Mouse (Mus musculus) hindbrain, embryonic 12.5 days (tissue): Measurements from ENCODE around the gene Pou3f3. TPM values are rescaled to one million over a fixed set of nuclear protein-coding genes. Genes with fewer than 3 reads are reported as not detected.

Source experiments
- ATAC-seq: fragments of 200-750 bp; cut with Nextera tagmentation; 2 replicates; pipeline ENCODE4 v1.8.0; 2017; ENCODE audit warnings: moderate TSS enrichment; ENCODE audit not compliant: low FRiP score
- H3K27ac ChIP-seq: fragments of 300-500 bp; sonication (generic); 2 replicates; pipeline ENCODE4 v1.5.1; 2016; ENCODE audit warnings: mild to moderate bottlenecking
- H3K27me3 ChIP-seq: fragments of 300-500 bp; sonication (generic); 2 replicates; pipeline ENCODE4 v1.6.1; 2016; ENCODE audit warnings: mild to moderate bottlenecking
- H3K36me3 ChIP-seq: fragments of 300-500 bp; sonication (generic); 2 replicates; pipeline ENCODE4 v1.6.1; 2016; ENCODE audit warnings: mild to moderate bottlenecking
- H3K4me1 ChIP-seq: fragments of 300-500 bp; sonication (generic); 2 replicates; pipeline ENCODE4 v1.6.1; 2016
- H3K4me2 ChIP-seq: fragments of 300-500 bp; sonication (generic); replicated peaks from 2 replicates; pipeline ENCODE4 v1.6.1; 2016; ENCODE audit warnings: mild to moderate bottlenecking
- H3K4me3 ChIP-seq: fragments of 300-500 bp; sonication (generic); 2 replicates; pipeline ENCODE4 v1.5.1; 2016; ENCODE audit warnings: mild to moderate bottlenecking
- H3K9ac ChIP-seq: fragments of 300-500 bp; sonication (generic); 2 replicates; pipeline ENCODE4 v1.6.1; 2016; ENCODE audit warnings: mild to moderate bottlenecking, moderate library complexity
- H3K9me3 ChIP-seq: fragments of 300-500 bp; sonication (generic); replicated peaks from 2 replicates; pipeline ENCODE4 v1.6.1; 2016; ENCODE audit warnings: mild to moderate bottlenecking
- WGBS: fragments of 180-500 bp; shearing (Covaris S2); methylation state at CpG from one replicate; pipeline ENCODE4 v1.1.7; 2016; 5-methylcytosine and 5-hydroxymethylcytosine counted together
- polyA plus RNA-seq: library from polyadenylated mRNA; unstranded; fragments of >200 nt; fragmentation: Nextera tagmentation; extraction: Ambion mirVana; gene quantifications from 2 replicates; pipeline ENCODE4 v1.2.1, GENCODE M21; 2016

Gene Pou3f3
- polyA plus RNA-seq, 1 experiment from 2014 or later, result 29.2 TPM

- Histone ChIP-seq H3K4me3 (peak overlapping the region; percentile 59), H3K9me3 (no peaks in the 10 kb centered on the region), H3K4me2 (peak overlapping the region; percentile 62), H3K4me1 (peaks cover 50% of the 10 kb centered on the region), H3K36me3 (no peaks in the 10 kb centered on the region), H3K9ac (peak overlapping the region; percentile 71), H3K27ac (peak overlapping the region; percentile 90), H3K27me3 (peaks cover 15% of the 10 kb centered on the region; the same call in 1 of the 2 replicates)
- under 1% methylated on average over 21 of the region's 31 CpGs for WGBS
- ATAC-seq, result peak; percentile 72
These were observed 18.7 kb downstream of the Pou3f3 start for GRCm38 (mm10) chr1:42714016-42714931.

- H3K27ac ChIP-seq, result 0 out of 2 replicates have a peak overlapping the region, but pooled peaks have one; percentile 35
- 0 out of 2 replicates have a peak, but pooled peaks have one; percentile 6 for ATAC-seq
- no peak overlapping the region for H3K4me3 ChIP-seq
- 18% methylated on average over 5 of the region's 5 CpGs for WGBS
- H3K9me3 ChIP-seq, result no peaks in the 10 kb centered on the region
- peaks cover 20% of the 10 kb centered on the region for H3K4me1 ChIP-seq
- no peak overlapping the region for H3K4me2 ChIP-seq
- no peaks in the 10 kb centered on the region for H3K36me3 ChIP-seq
- peaks cover 12% of the 10 kb centered on the region; the same call in 1 of the 2 replicates for H3K27me3 ChIP-seq
- no peak overlapping the region; the same call in 1 of the 2 replicates for H3K9ac ChIP-seq
These were observed 23.0 kb downstream of the Pou3f3 start for GRCm38 (mm10) chr1:42718549-42718948.

GRCm38 (mm10) chr1:42721353-42721752 lies 25.8 kb downstream of the Pou3f3 start:
- Histone ChIP-seq H3K4me3 (no peak overlapping the region), H3K4me2 (no peak overlapping the region), H3K9me3 (no peaks in the 10 kb centered on the region), H3K27me3 (no peaks in the 10 kb centered on the region), H3K27ac (no peak overlapping the region), H3K36me3 (no peaks in the 10 kb centered on the region), H3K4me1 (peaks cover 10% of the 10 kb centered on the region), H3K9ac (no peak overlapping the region)
- no peak for ATAC-seq
- 82% methylated on average over 5 of the region's 5 CpGs for WGBS

GRCm38 (mm10) chr1:42723769-42724300 lies 28.3 kb downstream of the Pou3f3 start:
- H3K36me3 ChIP-seq, result no peaks in the 10 kb centered on the region
- no peak for ATAC-seq
- no peak overlapping the region for H3K9ac ChIP-seq
- H3K4me2 ChIP-seq, result no peak overlapping the region
- no peak overlapping the region for H3K27ac ChIP-seq
- H3K4me1 ChIP-seq, result peaks cover 3% of the 10 kb centered on the region
- WGBS, result 89% methylated on average over 1 of the region's 1 CpGs
- no peak overlapping the region for H3K4me3 ChIP-seq
- H3K27me3 ChIP-seq, result no peaks in the 10 kb centered on the region
- no peaks in the 10 kb centered on the region for H3K9me3 ChIP-seq

GRCm38 (mm10) chr1:42724881-42725280 lies 29.3 kb downstream of the Pou3f3 start:
- no peak for ATAC-seq
- Histone ChIP-seq H3K27ac (no peak overlapping the region), H3K27me3 (no peaks in the 10 kb centered on the region), H3K9me3 (no peaks in the 10 kb centered on the region), H3K9ac (no peak overlapping the region), H3K4me3 (no peak overlapping the region), H3K4me1 (no peaks in the 10 kb centered on the region), H3K4me2 (no peak overlapping the region), H3K36me3 (no peaks in the 10 kb centered on the region)
- 87% methylated on average over 2 of the region's 2 CpGs for WGBS

GRCm38 (mm10) chr1:42727161-42727560 lies 31.6 kb downstream of the Pou3f3 start:
- no peak overlapping the region for H3K9ac ChIP-seq
- no peak overlapping the region for H3K27ac ChIP-seq
- H3K4me2 ChIP-seq, result no peak overlapping the region
- no peaks in the 10 kb centered on the region for H3K27me3 ChIP-seq
- no peak overlapping the region for H3K4me3 ChIP-seq
- WGBS, result 84% methylated on average over 5 of the region's 5 CpGs
- no peaks in the 10 kb centered on the region for H3K9me3 ChIP-seq
- no peaks in the 10 kb centered on the region for H3K4me1 ChIP-seq
- no peak for ATAC-seq
- no peaks in the 10 kb centered on the region for H3K36me3 ChIP-seq

GRCm38 (mm10) chr1:42727676-42728075 lies 32.1 kb downstream of the Pou3f3 start:
- H3K4me1 ChIP-seq, result no peaks in the 10 kb centered on the region
- no peak for ATAC-seq
- H3K36me3 ChIP-seq, result no peaks in the 10 kb centered on the region
- no peaks in the 10 kb centered on the region for H3K9me3 ChIP-seq
- no peak overlapping the region for H3K4me2 ChIP-seq
- H3K27me3 ChIP-seq, result no peaks in the 10 kb centered on the region
- no peak overlapping the region for H3K4me3 ChIP-seq
- H3K27ac ChIP-seq, result no peak overlapping the region
- no peak overlapping the region for H3K9ac ChIP-seq
- 80% methylated on average over 7 of the region's 7 CpGs for WGBS

- 58% methylated on average over 16 of the region's 16 CpGs for WGBS
- H3K4me1 ChIP-seq, result peaks cover 12% of the 10 kb centered on the region
- no peak overlapping the region for H3K4me3 ChIP-seq
- no peaks in the 10 kb centered on the region for H3K9me3 ChIP-seq
- H3K27ac ChIP-seq, result peak overlapping the region; percentile 5; the same call in 1 of the 2 replicates
- no peak overlapping the region for H3K9ac ChIP-seq
- no peaks in the 10 kb centered on the region for H3K36me3 ChIP-seq
- no peaks in the 10 kb centered on the region for H3K27me3 ChIP-seq
- H3K4me2 ChIP-seq, result no peak overlapping the region
- peak; percentile 70 for ATAC-seq
These were observed 46.0 kb downstream of the Pou3f3 start for GRCm38 (mm10) chr1:42741383-42742241.

- no peaks in the 10 kb centered on the region for H3K36me3 ChIP-seq
- no peak overlapping the region for H3K4me3 ChIP-seq
- H3K27me3 ChIP-seq, result no peaks in the 10 kb centered on the region
- peaks cover 12% of the 10 kb centered on the region for H3K4me1 ChIP-seq
- H3K9me3 ChIP-seq, result no peaks in the 10 kb centered on the region
- 71% methylated on average over 4 of the region's 4 CpGs for WGBS
- peak overlapping the region; percentile 5; the same call in 1 of the 2 replicates for H3K27ac ChIP-seq
- 0 out of 2 replicates have a peak, but pooled peaks have one; percentile 6 for ATAC-seq
- no peak overlapping the region for H3K9ac ChIP-seq
- H3K4me2 ChIP-seq, result no peak overlapping the region
These were observed 46.6 kb downstream of the Pou3f3 start for GRCm38 (mm10) chr1:42742242-42742560.

- Histone ChIP-seq H3K9ac (no peak overlapping the region), H3K9me3 (no peaks in the 10 kb centered on the region), H3K27me3 (no peaks in the 10 kb centered on the region), H3K4me2 (no peak overlapping the region), H3K4me3 (no peak overlapping the region), H3K4me1 (peaks cover 12% of the 10 kb centered on the region), H3K27ac (no peak overlapping the region), H3K36me3 (no peaks in the 10 kb centered on the region)
- WGBS, result 79% methylated on average over 3 of the region's 3 CpGs
- no peak for ATAC-seq
These were observed 49.5 kb downstream of the Pou3f3 start for GRCm38 (mm10) chr1:42745047-42745446.

GRCm38 (mm10) chr1:42749536-42750292 lies 54.1 kb downstream of the Pou3f3 start:
- no peaks in the 10 kb centered on the region for H3K9me3 ChIP-seq
- 86% methylated on average over 6 of the region's 6 CpGs for WGBS
- H3K9ac ChIP-seq, result no peak overlapping the region
- no peaks in the 10 kb centered on the region for H3K36me3 ChIP-seq
- no peak for ATAC-seq
- H3K4me1 ChIP-seq, result no peaks in the 10 kb centered on the region
- no peak overlapping the region for H3K4me3 ChIP-seq
- no peaks in the 10 kb centered on the region for H3K27me3 ChIP-seq
- H3K27ac ChIP-seq, result no peak overlapping the region
- no peak overlapping the region for H3K4me2 ChIP-seq
